Mouse (Mus musculus) ES-E14 (cell line): ENCODE measurements at regions not wholly inside any gene's neighbourhood (a gene's known extent, or its start where the extent isn't known, plus 50 kb on each side); places are given as distances from the start of the nearest gene placed in this dataset.
"Not testable (repeated sequence)": the region's sequence is repeated elsewhere in the genome, so short reads cannot be mapped to it uniquely, and the experiment has no call there.

Experiments used
- DNase-seq: peaks from one replicate; pipeline ENCODE4 v3.0.0-alpha.2; 2013; ENCODE audit warnings: low read depth, low spot score
- H3K27ac ChIP-seq: 2 replicates; pipeline ENCODE4 v1.5.1; 2012; ENCODE audit warnings: low read depth, mild to moderate bottlenecking, low read length, moderate library complexity, mixed read lengths; ENCODE audit not compliant: poor library complexity, insufficient read depth, severe bottlenecking
- H3K36me3 ChIP-seq: 2 replicates; pipeline ENCODE4 v1.6.1; 2012; ENCODE audit warnings: mild to moderate bottlenecking, low read length, moderate library complexity, mixed read lengths; ENCODE audit not compliant: control insufficient read depth, poor library complexity, insufficient read depth, severe bottlenecking
- H3K4me1 ChIP-seq, 2 experiments: fragments of 150-350 bp in 1 of 2; sonication (generic) in 1 of 2; 2 replicates each; pipeline ENCODE4 v1.6.1; 2012; ENCODE audit warnings: low read length in 2 of 2, mild to moderate bottlenecking in 1 of 2, mixed read lengths in 1 of 2; ENCODE audit not compliant: control insufficient read depth in 2 of 2, insufficient read depth in 2 of 2, poor library complexity in 1 of 2
- H3K4me3 ChIP-seq, 2 experiments: fragments of 150-350 bp in 1 of 2; sonication (generic) in 1 of 2; 2 replicates each; pipeline ENCODE4 v1.5.1; 2012; ENCODE audit warnings: low read length in 2 of 2, low read depth in 1 of 2, mild to moderate bottlenecking in 1 of 2, mixed read lengths in 1 of 2; ENCODE audit not compliant: insufficient read depth in 1 of 2, poor library complexity in 1 of 2, severe bottlenecking in 1 of 2
- H3K9ac ChIP-seq: 2 replicates; pipeline ENCODE4 v1.6.1; 2012; ENCODE audit warnings: low read depth, mild to moderate bottlenecking, low read length, mixed read lengths; ENCODE audit not compliant: poor library complexity, insufficient read depth, severe bottlenecking
- H3K9me3 ChIP-seq: fragments of 150-350 bp; sonication (generic); 2 replicates; pipeline ENCODE4 v1.6.1; 2012; ENCODE audit warnings: low read depth, mild to moderate bottlenecking, low read length; ENCODE audit not compliant: control insufficient read depth, insufficient read depth
- CHD2 ChIP-seq: IDR thresholded peaks from 2 replicates; pipeline ENCODE4 v1.6.1; 2014; ENCODE audit warnings: mild to moderate bottlenecking, low read depth, low read length, inconsistent platforms
- HCFC1 ChIP-seq: IDR thresholded peaks from 2 replicates; pipeline ENCODE4 v1.6.1; 2012; ENCODE audit warnings: low read length, inconsistent platforms, borderline replicate concordance; ENCODE audit not compliant: insufficient read depth
- MAFK ChIP-seq: IDR thresholded peaks from 2 replicates; pipeline ENCODE4 v1.6.1; 2014; ENCODE audit warnings: mild to moderate bottlenecking, low read depth, low read length, inconsistent platforms; ENCODE audit not compliant: insufficient read depth
- ZC3H11A ChIP-seq: IDR thresholded peaks from 2 replicates; pipeline ENCODE4 v1.6.1; 2012; ENCODE audit warnings: low read depth, mild to moderate bottlenecking, inconsistent platforms, low read length, borderline replicate concordance
- ZNF384 ChIP-seq: IDR thresholded peaks from 2 replicates; pipeline ENCODE4 v1.6.1; 2012; ENCODE audit warnings: low read depth, low read length, inconsistent platforms
- in situ Hi-C, 2 experiments: fragments of 600-800 bp; cut with MboI; formaldehyde crosslinking; loops; one replicate each; pipeline ENCODE4 v1.15.1; 2025; ENCODE audit warnings: low sequenced_read_pairs in 2 of 2, inconsistent platforms in 1 of 2; ENCODE audit not compliant: unreplicated experiment in 2 of 2

DNA sequence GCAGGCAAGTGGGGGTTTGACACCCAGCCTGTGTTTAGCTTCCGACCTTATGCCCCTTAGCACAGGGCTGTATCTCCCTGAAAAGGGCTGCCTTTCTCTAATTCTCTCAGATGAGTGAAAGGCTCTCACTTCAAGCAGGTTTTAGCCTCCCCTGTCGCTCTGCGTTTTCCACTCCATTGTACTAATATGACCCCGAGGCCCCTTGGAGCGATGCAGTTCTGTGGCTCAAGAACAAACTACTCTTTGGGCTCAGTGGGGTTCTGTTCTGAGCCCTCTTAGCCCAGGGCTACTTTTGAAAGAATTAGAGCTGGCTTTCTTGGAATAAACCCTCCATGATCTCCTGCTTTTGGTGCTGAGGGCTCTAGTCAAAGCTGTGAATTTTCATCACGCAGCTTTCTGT, 53.4 kb upstream of the Castor2 start:
- Histone ChIP-seq H3K9ac (no peak overlapping the region), H3K9me3 (0 out of 2 replicates have a peak, but pooled peaks cover 1% of the 10 kb centered on the region), H3K4me1 (no peaks in the 10 kb centered on the region), H3K4me3 (no peak overlapping the region), H3K27ac (no peak overlapping the region), H3K36me3 (no peaks in the 10 kb centered on the region)
- in situ Hi-C loops, result no loop called here
- no peak for DNase-seq
- TF ChIP-seq ZNF384 (no peak), MAFK (no peak), ZC3H11A (no peak), CHD2 (no peak), HCFC1 (no peak)

DNA sequence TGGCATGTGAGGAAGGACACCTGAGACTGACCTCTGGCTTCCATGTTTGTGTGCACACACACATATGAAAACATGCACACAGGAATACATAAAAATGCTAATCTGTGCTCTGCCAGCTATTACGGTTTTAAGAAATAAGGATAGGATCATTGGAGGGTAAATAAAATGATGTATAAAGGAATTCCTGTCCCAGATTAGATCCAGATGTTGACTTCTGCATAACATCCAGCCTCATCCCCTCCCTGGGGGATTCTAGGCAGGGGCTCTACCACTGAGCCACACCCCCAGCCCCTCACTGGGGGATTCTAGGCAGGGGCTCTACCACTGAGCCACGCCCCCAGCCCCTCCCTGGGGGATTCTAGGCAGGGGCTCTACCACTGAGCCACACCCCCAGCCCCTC, 56.6 kb upstream of the Castor2 start:
- H3K27ac ChIP-seq, H3K4me3 ChIP-seq, H3K36me3 ChIP-seq, in situ Hi-C loops, H3K4me1 ChIP-seq, H3K9ac ChIP-seq, H3K9me3 ChIP-seq, DNase-seq: not testable (repeated sequence)

DNA sequence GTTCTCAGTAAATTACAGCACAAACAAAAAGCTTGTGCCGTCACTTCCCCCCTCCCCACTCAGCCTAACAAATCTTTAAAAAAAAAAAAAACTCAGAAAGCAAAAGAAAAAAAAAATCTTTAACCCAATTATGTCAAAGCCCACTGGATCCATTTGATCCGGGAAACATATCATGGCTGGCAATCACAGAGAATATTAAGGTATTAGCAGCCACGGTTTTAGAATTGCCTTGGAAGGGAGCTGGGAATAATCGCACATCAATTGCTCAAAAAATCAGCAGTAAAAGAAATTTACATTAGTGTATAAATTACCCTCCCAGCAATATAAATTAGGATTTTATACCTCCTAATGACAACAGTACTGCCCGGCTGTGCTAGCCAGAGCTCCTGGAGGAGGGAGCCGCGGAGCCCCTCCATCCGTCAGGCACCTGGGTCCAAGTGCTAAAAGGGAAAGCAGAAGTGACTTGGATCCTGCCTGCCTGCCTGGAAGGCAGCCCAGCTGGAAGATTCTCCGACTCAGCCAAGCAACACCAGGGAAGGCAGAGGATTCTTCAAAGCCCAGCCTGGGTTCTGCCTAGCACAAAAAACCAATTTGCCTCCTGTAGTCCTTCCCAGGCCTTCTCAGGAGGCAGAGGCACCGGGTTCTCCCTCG, 72.1 kb upstream of the Castor2 start:
- Histone ChIP-seq H3K36me3 (no peaks in the 10 kb centered on the region), H3K27ac (no peak overlapping the region), H3K4me1 (no peaks in the 10 kb centered on the region), H3K4me3 (peak overlapping the region in 1 of 2 experiments; percentile 41; a peak in 1 of 4 replicates), H3K9me3 (no peaks in the 10 kb centered on the region), H3K9ac (no peak overlapping the region)
- in situ Hi-C loops, result no loop called here
- DNase-seq, result no peak
- TF ChIP-seq ZNF384 (no peak), MAFK (no peak), CHD2 (no peak), HCFC1 (no peak), ZC3H11A (no peak)

DNA sequence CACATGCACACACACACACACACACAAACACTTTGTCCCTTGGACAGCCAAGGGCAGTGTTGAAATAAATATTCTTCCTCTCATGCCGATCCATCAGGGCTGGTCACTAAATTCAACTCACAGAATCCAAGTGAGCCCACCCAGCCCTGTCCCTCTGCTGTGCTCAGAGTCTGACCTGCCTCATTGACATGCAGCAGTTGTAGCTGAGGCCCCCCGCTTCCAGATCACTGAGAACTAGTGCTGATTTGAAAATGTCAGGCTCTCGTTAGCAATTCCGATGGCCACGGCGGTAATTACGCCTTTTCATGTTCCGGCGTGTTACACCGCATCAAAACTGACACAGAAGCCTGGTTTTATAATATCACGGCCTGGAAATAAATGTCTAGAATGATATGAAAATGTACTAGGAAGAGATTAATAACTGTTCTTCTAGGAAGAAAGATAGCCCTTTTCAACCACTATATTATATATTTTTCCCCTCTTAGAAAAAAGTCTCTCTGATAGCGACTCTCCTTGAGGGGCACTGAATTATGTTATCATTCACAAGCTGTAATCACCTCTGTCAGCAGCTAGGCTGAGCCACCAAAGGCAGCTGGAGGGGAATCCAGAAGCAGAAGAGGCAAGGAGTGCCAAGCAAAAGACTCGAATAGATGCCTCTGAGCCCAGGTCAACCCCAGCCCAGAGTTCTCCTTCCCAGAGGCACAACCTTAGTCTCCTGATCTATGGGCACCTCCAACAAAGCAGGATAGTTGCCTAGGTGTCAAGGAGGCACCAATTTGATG, 79.7 kb upstream of the Castor2 start:
- no peaks in the 10 kb centered on the region for H3K4me1 ChIP-seq
- no peak overlapping the region for H3K27ac ChIP-seq
- no peak for DNase-seq
- TF ChIP-seq ZC3H11A (no peak), CHD2 (no peak), MAFK (no peak), HCFC1 (no peak), ZNF384 (no peak)
- no peak overlapping the region for H3K4me3 ChIP-seq
- in situ Hi-C loops, result no loop called here
- no peaks in the 10 kb centered on the region for H3K9me3 ChIP-seq
- H3K9ac ChIP-seq, result no peak overlapping the region
- H3K36me3 ChIP-seq, result no peaks in the 10 kb centered on the region
